Mouse (Mus musculus): Measurements from ENCODE around the gene Phtf1. TPM values are rescaled to one million over a fixed set of nuclear protein-coding genes. Genes with fewer than 3 reads are reported as not detected.

Phtf1 gene
- polyA plus RNA-seq, 1 experiment from 2014 or later = 38.8 TPM

DNA sequence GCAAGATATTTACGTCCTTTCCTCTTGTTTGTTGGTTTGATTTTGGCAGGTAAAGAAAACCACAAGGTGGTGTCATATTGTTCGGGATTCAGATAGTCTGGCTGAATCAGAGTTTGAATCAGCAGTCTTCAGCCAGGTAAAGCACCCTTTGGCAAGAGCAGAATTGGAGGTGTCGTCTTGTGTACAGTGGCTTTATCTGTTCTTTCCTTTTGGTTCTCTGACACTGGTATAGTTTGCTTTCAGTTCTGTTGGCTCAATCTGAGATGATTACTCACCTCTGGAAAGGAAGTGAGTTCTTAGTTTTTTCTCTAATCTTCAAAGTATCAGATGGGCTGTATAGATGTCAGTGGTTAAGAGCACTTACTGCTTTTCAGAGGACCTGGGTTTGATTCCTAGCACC lies 23.4 kb downstream of the Phtf1 start:
- H3K27me3 ChIP-seq (ENCODE audit: insufficient read depth, low read length) = no peaks in the 10 kb centered on the region
- WGBS = 93% methylated on average over 3 of the region's 3 CpGs
- ATAC-seq (ENCODE audit: insufficient read depth) = no peak
- DNase-seq = no peak
- H3K4me2 ChIP-seq = no peak overlapping the region
- H3K4me3 ChIP-seq (ENCODE audit: low read depth, low read length) = no peak overlapping the region
- no peak overlapping the region for H3K27ac ChIP-seq (ENCODE audit: low read depth)
- no peaks in the 10 kb centered on the region for H3K9me3 ChIP-seq (ENCODE audit: low read depth, low read length)
- no peak for TF ChIP-seq CTCF (IDR thresholded peaks at IDR 0.05; ENCODE audit: low read depth)
- no peaks in the 10 kb centered on the region for H3K4me1 ChIP-seq (ENCODE audit: insufficient read depth)
- peaks cover 64% of the 10 kb centered on the region for H3K36me3 ChIP-seq (ENCODE audit: insufficient read depth)
- H3K9ac ChIP-seq = no peak overlapping the region

DNA sequence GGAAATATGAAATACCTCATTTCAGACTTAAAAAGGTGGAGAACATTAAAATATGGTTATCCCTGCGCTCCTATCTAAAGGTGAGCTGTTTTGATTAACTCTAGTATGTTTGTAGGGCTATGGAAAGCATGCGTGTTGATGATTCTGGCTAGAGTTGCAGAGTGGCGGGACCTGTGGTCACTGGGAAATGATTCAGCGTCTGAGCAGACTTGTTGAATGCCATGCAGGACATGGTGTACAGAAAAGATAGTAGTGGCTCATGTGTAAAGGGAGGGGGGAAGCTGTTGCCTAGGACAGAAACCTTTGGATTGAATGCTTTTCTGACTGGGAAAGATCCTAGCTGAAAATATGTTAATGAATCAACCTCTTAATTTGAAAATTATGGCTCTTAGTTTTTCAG lies 30.8 kb downstream of the Phtf1 start:
- no peak for TF ChIP-seq CTCF (IDR thresholded peaks at IDR 0.05; ENCODE audit: low read depth)
- Histone ChIP-seq H3K36me3 (ENCODE audit: insufficient read depth) (peaks cover 46% of the 10 kb centered on the region), H3K9ac (no peak overlapping the region), H3K9me3 (ENCODE audit: low read depth, low read length) (no peaks in the 10 kb centered on the region), H3K27me3 (ENCODE audit: insufficient read depth, low read length) (no peaks in the 10 kb centered on the region), H3K27ac (ENCODE audit: low read depth) (no peak overlapping the region), H3K4me2 (no peak overlapping the region), H3K4me1 (ENCODE audit: insufficient read depth) (no peaks in the 10 kb centered on the region), H3K4me3 (ENCODE audit: low read depth, low read length) (no peak overlapping the region)
- no peak for DNase-seq
- no peak for ATAC-seq (ENCODE audit: insufficient read depth)
- WGBS = 88% methylated on average over 4 of the region's 4 CpGs

- no peak overlapping the region for H3K4me3 ChIP-seq (ENCODE audit: low read depth, low read length)
- no peak overlapping the region for H3K4me2 ChIP-seq
- peaks cover 49% of the 10 kb centered on the region for H3K36me3 ChIP-seq (ENCODE audit: insufficient read depth)
- no peaks in the 10 kb centered on the region for H3K27me3 ChIP-seq (ENCODE audit: insufficient read depth, low read length)
- H3K4me1 ChIP-seq (ENCODE audit: insufficient read depth) = no peaks in the 10 kb centered on the region
- no peaks in the 10 kb centered on the region for H3K9me3 ChIP-seq (ENCODE audit: low read depth, low read length)
- H3K27ac ChIP-seq (ENCODE audit: low read depth) = no peak overlapping the region
- DNase-seq = no peak
- no peak for ATAC-seq (ENCODE audit: insufficient read depth)
- 91% methylated on average over 8 of the region's 8 CpGs for WGBS
- no peak overlapping the region for H3K9ac ChIP-seq
- TF ChIP-seq CTCF (IDR thresholded peaks at IDR 0.05; ENCODE audit: low read depth) = no peak
Measured at GRCm38 (mm10) chr3:104006896-104007466, 39.1 kb downstream of the Phtf1 start.

GRCm38 (mm10) chr3:104007479-104007878 lies 39.6 kb downstream of the Phtf1 start:
- Histone ChIP-seq H3K27ac (ENCODE audit: low read depth) (no peak overlapping the region), H3K4me3 (ENCODE audit: low read depth, low read length) (no peak overlapping the region), H3K4me1 (ENCODE audit: insufficient read depth) (no peaks in the 10 kb centered on the region), H3K36me3 (ENCODE audit: insufficient read depth) (peaks cover 53% of the 10 kb centered on the region), H3K27me3 (ENCODE audit: insufficient read depth, low read length) (no peaks in the 10 kb centered on the region), H3K4me2 (no peak overlapping the region), H3K9ac (no peak overlapping the region), H3K9me3 (ENCODE audit: low read depth, low read length) (no peaks in the 10 kb centered on the region)
- WGBS = 78% methylated on average over 8 of the region's 8 CpGs
- no peak for TF ChIP-seq CTCF (IDR thresholded peaks at IDR 0.05; ENCODE audit: low read depth)
- ATAC-seq (ENCODE audit: insufficient read depth) (no peak), DNase-seq (peak; percentile 26)

GRCm38 (mm10) chr3:104009924-104010662 lies 42.2 kb downstream of the Phtf1 start:
- TF ChIP-seq CTCF (IDR thresholded peaks at IDR 0.05; ENCODE audit: low read depth) = 0 out of 2 replicates have a peak, but pooled peaks have one; percentile 22
- Histone ChIP-seq H3K4me3 (ENCODE audit: low read depth, low read length) (no peak overlapping the region), H3K27ac (ENCODE audit: low read depth) (no peak overlapping the region), H3K9ac (no peak overlapping the region), H3K27me3 (ENCODE audit: insufficient read depth, low read length) (no peaks in the 10 kb centered on the region), H3K4me2 (no peak overlapping the region), H3K9me3 (ENCODE audit: low read depth, low read length) (no peaks in the 10 kb centered on the region), H3K4me1 (ENCODE audit: insufficient read depth) (no peaks in the 10 kb centered on the region), H3K36me3 (ENCODE audit: insufficient read depth) (peaks cover 55% of the 10 kb centered on the region)
- ATAC-seq (ENCODE audit: insufficient read depth) (no peak), DNase-seq (no peak)
- WGBS = 86% methylated on average over 5 of the region's 5 CpGs

- Histone ChIP-seq H3K4me1 (ENCODE audit: insufficient read depth) (no peaks in the 10 kb centered on the region), H3K9ac (no peak overlapping the region), H3K9me3 (ENCODE audit: low read depth, low read length) (no peaks in the 10 kb centered on the region), H3K27me3 (ENCODE audit: insufficient read depth, low read length) (no peaks in the 10 kb centered on the region), H3K4me3 (ENCODE audit: low read depth, low read length) (no peak overlapping the region), H3K36me3 (ENCODE audit: insufficient read depth) (peaks cover 55% of the 10 kb centered on the region), H3K27ac (ENCODE audit: low read depth) (no peak overlapping the region), H3K4me2 (no peak overlapping the region)
- ATAC-seq (ENCODE audit: insufficient read depth) (no peak), DNase-seq (no peak)
- no peak for TF ChIP-seq CTCF (IDR thresholded peaks at IDR 0.05; ENCODE audit: low read depth)
- 79% methylated on average over 2 of the region's 2 CpGs for WGBS
Measured at GRCm38 (mm10) chr3:104011972-104012371, 44.1 kb downstream of the Phtf1 start.

DNA sequence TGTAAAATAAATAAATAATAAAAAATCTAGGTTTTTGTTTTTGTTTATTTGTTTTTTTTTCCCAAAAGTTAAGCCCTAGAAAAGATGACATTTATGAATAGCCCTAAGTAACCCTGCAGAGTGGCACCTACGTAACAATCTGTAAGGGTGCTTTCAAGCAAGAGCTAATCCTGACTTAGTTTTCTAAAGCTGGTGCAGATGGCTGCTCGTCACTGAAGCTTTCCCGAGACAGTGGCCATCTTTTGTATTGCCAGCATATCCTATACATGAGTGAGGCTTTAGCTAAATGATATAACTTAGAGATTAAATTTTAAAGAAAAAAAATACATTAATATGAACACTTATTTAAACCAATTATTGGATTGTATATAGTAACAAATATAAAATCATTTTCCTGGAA lies 50.0 kb downstream of the Phtf1 start:
- Histone ChIP-seq H3K4me1 (ENCODE audit: insufficient read depth) (no peaks in the 10 kb centered on the region), H3K4me3 (ENCODE audit: low read depth, low read length) (no peak overlapping the region), H3K9ac (no peak overlapping the region), H3K9me3 (ENCODE audit: low read depth, low read length) (no peaks in the 10 kb centered on the region), H3K4me2 (no peak overlapping the region), H3K27ac (ENCODE audit: low read depth) (no peak overlapping the region), H3K27me3 (ENCODE audit: insufficient read depth, low read length) (no peaks in the 10 kb centered on the region), H3K36me3 (ENCODE audit: insufficient read depth) (peaks cover 53% of the 10 kb centered on the region)
- WGBS = 85% methylated on average over 3 of the region's 3 CpGs
- DNase-seq (no peak), ATAC-seq (ENCODE audit: insufficient read depth) (no peak)
- no peak for TF ChIP-seq CTCF (IDR thresholded peaks at IDR 0.05; ENCODE audit: low read depth)

Measured in lung, embryonic 14.5 days (tissue).